Mouse (Mus musculus): ENCODE data around the gene Fam71a.

DNA sequence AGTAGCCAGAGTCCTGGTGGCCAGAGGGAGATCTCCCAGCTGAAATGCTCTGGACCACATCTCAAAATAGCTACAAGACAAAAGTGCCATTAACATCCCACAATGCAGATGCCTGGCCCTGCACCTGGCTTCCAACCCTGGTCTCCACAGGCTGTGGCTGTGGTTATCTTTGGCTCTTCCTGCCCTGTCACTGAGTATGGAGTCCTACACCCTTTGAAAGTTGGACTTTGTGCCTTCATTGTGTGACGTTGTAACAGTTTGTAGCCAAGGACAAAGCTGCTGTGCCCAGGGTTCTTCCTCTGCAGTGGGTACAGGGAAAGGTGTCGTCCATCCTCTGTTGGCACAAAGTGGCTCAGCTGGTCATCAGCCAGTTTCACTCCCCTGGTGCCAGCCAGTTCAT lies 5.8 kb upstream of the Fam71a start:
- TF ChIP-seq CTCF (IDR thresholded peaks at IDR 0.05; ENCODE audit: low read depth) (no peak), EP300 (IDR thresholded peaks at IDR 0.05; ENCODE audit: low read depth) (no peak)
